Mouse (Mus musculus) neural tube, embryonic 14.5 days (tissue): ENCODE data around the gene Gtf2f1. TPM values are rescaled to one million over a fixed set of nuclear protein-coding genes. Genes with fewer than 3 reads are reported as not detected.

Experiments used
- ATAC-seq: fragments of 200-750 bp; cut with Nextera tagmentation; 2 replicates; pipeline ENCODE4 v1.8.0; 2017; ENCODE audit warnings: low read depth, mild to moderate bottlenecking, moderate TSS enrichment, moderate library complexity
- H3K27ac ChIP-seq: fragments of 300-500 bp; sonication (generic); 2 replicates; pipeline ENCODE4 v1.5.1; 2014; ENCODE audit warnings: low read depth, mild to moderate bottlenecking, control low read depth, low read length, moderate library complexity, mixed read lengths
- H3K27me3 ChIP-seq: fragments of 300-500 bp; sonication (generic); 2 replicates; pipeline ENCODE4 v1.6.1; 2014; ENCODE audit warnings: low read length; ENCODE audit not compliant: control insufficient read depth, insufficient read depth
- H3K36me3 ChIP-seq: fragments of 300-500 bp; sonication (generic); 2 replicates; pipeline ENCODE4 v1.6.1; 2014; ENCODE audit warnings: low read length, mixed read lengths; ENCODE audit not compliant: control insufficient read depth, insufficient read depth
- H3K4me1 ChIP-seq: fragments of 300-500 bp; sonication (generic); 2 replicates; pipeline ENCODE4 v1.6.1; 2014; ENCODE audit warnings: low read length; ENCODE audit not compliant: control insufficient read depth, insufficient read depth
- H3K4me2 ChIP-seq: fragments of 300-500 bp; sonication (generic); 2 replicates; pipeline ENCODE4 v1.6.1; 2014; ENCODE audit warnings: mild to moderate bottlenecking, low read depth, low read length, control low read depth
- H3K4me3 ChIP-seq: fragments of 300-500 bp; sonication (generic); 2 replicates; pipeline ENCODE4 v1.5.1; 2014; ENCODE audit warnings: low read depth, low read length, control low read depth, mixed read lengths
- H3K9ac ChIP-seq: fragments of 300-500 bp; sonication (generic); replicated peaks from 2 replicates; pipeline ENCODE4 v1.6.1; 2014; ENCODE audit warnings: low read depth, mild to moderate bottlenecking, control low read depth, low read length, mixed read lengths
- H3K9me3 ChIP-seq: fragments of 300-500 bp; sonication (generic); 2 replicates; pipeline ENCODE4 v1.6.1; 2016; ENCODE audit warnings: low read length; ENCODE audit not compliant: control insufficient read depth
- WGBS: fragments of 180-500 bp; shearing (Covaris S2); extraction: QIAGEN DNeasy Blood & Tissue Kit; methylation state at CpG from one replicate; pipeline ENCODE4 v1.1.7; 2014; 5-methylcytosine and 5-hydroxymethylcytosine counted together
- polyA plus RNA-seq: library from polyadenylated mRNA; unstranded; fragments of >200 nt; fragmentation: Nextera tagmentation; extraction: Ambion mirVana; gene quantifications from 2 replicates; pipeline ENCODE4 v1.2.1, GENCODE M21; 2014

Gene Gtf2f1
- polyA plus RNA-seq, 1 experiment from 2014 or later: 65.7 TPM

DNA sequence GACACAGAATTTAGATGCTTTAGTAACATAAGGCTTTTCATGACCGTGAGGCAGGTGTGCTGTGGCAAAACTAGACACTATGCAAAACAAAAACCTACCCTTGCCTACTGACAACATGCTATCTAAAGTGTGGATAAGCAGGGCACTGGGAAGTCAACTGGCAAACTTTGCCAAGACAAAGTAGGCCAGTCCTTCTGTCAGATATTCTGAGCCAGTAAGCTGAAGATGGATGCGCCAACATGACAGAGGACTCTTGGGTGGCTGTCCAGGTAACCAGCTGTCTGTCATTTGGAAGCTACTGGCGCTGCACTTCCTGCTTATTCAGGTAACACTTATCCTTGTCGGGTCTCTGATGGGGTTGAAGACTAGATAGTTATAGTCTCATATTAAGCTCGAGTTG is 41.0 kb downstream of the Gtf2f1 start:
- no peaks in the 10 kb centered on the region for H3K36me3 ChIP-seq
- no peak overlapping the region for H3K9ac ChIP-seq
- 67% methylated on average over 5 of the region's 5 CpGs for WGBS
- H3K4me2 ChIP-seq: no peak overlapping the region
- no peak overlapping the region for H3K4me3 ChIP-seq
- no peaks in the 10 kb centered on the region for H3K9me3 ChIP-seq
- no peaks in the 10 kb centered on the region for H3K4me1 ChIP-seq
- H3K27ac ChIP-seq: no peak overlapping the region
- no peaks in the 10 kb centered on the region for H3K27me3 ChIP-seq
- ATAC-seq: no peak

DNA sequence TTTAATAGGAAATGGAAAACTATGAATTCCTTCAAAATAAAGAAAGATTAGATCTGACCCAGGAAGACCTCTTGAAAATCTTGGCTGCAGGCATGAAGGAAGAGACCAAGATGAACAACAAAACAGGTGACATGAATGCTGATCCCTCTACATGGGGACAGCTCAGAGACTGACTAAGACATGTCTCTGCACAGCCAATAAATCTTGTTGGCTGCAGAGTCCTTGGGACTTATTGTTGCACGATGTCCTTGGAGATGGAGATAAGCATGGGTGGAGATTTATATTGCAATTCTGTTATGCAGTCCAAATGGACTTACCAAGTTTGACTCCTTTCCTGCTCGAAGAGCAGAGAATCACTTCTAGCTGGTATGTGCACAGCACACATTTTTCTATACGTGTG is 41.8 kb downstream of the Gtf2f1 start:
- Histone ChIP-seq H3K27me3 (no peaks in the 10 kb centered on the region), H3K9ac (no peak overlapping the region), H3K27ac (no peak overlapping the region), H3K4me1 (no peaks in the 10 kb centered on the region), H3K4me2 (no peak overlapping the region), H3K9me3 (no peaks in the 10 kb centered on the region), H3K36me3 (no peaks in the 10 kb centered on the region), H3K4me3 (no peak overlapping the region)
- 76% methylated on average over 3 of the region's 3 CpGs for WGBS
- no peak for ATAC-seq

DNA sequence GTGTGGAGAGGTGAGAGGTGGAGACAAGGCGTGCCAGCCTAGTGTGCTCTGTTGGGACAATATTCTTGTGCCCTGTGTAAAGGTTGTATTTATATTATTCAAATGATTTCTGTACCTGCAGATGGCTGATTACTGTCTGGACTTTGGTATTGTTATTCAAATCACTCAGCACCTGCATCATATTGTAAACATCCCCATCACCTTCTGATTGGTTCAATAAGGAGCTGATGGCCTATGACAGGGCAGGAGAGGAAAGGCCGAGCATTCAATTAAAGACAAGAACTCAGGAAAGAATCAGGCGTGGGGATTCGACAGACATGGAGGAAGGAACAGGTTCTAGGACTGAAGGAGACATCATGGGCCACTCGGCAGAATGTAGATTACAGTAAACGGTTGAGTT is 47.4 kb downstream of the Gtf2f1 start:
- ATAC-seq: no peak
- 85% methylated on average over 6 of the region's 6 CpGs for WGBS
- no peaks in the 10 kb centered on the region for H3K36me3 ChIP-seq
- H3K27ac ChIP-seq: no peak overlapping the region
- H3K9me3 ChIP-seq: no peaks in the 10 kb centered on the region
- H3K9ac ChIP-seq: no peak overlapping the region
- H3K4me2 ChIP-seq: no peak overlapping the region
- H3K4me1 ChIP-seq: no peaks in the 10 kb centered on the region
- H3K27me3 ChIP-seq: no peaks in the 10 kb centered on the region
- H3K4me3 ChIP-seq: no peak overlapping the region

DNA sequence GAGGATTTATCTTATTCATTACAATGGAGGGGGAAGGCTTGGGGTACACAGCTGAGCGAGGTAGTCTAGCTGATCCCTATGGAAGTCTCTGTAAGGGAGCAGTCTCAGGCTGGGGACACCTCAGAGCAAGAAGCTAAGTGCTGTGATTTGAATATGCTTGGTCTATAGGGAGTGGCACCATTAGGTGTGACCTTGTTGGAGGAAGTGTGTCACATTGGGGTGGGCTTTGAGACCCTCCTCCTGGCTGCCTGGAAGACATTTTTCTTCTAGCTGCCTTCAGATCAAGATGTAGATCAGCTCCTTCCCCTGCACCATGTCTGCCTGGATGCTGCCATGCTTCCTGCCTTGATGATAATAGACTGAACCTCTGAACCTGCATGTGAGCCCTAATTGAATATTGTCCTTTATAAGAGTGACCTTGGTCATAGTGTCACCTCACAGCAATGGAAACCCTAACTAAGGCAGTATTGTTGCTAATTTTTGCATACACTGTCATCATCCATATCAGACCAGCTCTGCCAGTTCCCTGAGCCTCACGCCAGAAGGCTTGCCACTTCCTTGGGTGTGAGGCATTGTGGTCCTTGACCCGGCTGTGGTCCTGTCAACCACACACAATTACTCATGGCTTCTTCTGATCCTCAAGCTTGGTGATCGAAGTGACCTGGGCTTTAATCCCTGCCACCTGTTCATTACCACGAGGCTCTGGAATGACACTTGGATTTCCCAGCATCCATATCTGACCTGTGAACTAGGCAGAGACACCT is 48.3 kb downstream of the Gtf2f1 start:
- no peak overlapping the region for H3K27ac ChIP-seq
- no peak overlapping the region for H3K9ac ChIP-seq
- H3K4me2 ChIP-seq: no peak overlapping the region
- H3K9me3 ChIP-seq: no peaks in the 10 kb centered on the region
- no peak for ATAC-seq
- no peaks in the 10 kb centered on the region for H3K36me3 ChIP-seq
- no peaks in the 10 kb centered on the region for H3K27me3 ChIP-seq
- 85% methylated on average over 5 of the region's 5 CpGs for WGBS
- H3K4me3 ChIP-seq: no peak overlapping the region
- H3K4me1 ChIP-seq: no peaks in the 10 kb centered on the region

DNA sequence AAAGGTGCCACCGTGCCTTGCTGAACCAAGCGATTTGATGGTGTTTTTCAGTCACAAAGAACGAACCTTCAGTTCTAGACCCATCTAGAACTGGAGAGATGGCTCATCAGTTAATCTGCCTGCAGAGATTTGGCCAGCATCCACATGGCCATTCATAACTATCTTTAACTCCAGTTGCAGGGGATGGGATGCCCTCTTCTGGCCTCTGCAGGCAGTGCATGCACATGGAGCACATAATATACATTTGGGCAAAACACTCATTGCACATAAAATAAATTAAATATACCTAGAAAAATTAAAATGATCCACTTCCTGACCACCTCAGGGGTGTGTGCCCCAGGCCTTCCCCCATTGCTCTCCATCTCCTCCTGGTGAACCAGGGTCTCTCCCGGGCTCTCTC is 49.2 kb downstream of the Gtf2f1 start:
- 94% methylated on average over 4 of the region's 4 CpGs for WGBS
- no peak overlapping the region for H3K4me2 ChIP-seq

DNA sequence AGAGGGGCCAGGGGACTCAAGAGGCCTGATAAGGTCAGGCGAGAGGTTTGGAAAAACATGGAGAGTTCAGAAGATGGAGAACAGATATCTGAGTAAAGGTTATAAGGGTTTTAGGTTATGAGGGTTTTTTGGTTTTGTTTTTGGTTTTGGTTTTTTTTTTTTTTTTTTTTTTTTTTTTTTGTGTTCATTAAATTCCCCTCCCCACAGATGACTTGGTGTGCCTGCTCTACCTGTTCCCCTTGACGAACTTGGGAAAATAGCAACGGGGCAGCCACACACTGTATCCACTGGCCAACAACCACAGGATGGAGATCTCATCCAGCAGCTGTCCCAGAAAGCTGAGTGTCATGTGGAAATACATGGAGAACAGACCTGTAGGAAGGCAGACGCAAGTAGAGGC is 52.4 kb downstream of the Gtf2f1 start:
- Histone ChIP-seq H3K9me3 (no peaks in the 10 kb centered on the region), H3K4me3 (no peak overlapping the region), H3K9ac (no peak overlapping the region), H3K4me2 (no peak overlapping the region), H3K27ac (no peak overlapping the region), H3K36me3 (no peaks in the 10 kb centered on the region), H3K27me3 (no peaks in the 10 kb centered on the region), H3K4me1 (no peaks in the 10 kb centered on the region)
- ATAC-seq: no peak
- 77% methylated on average over 4 of the region's 4 CpGs for WGBS

More for the DNA sequence above, 49.2 kb downstream of the Gtf2f1 start:
- Histone ChIP-seq H3K27ac (no peak overlapping the region), H3K4me3 (no peak overlapping the region), H3K9me3 (no peaks in the 10 kb centered on the region), H3K9ac (no peak overlapping the region), H3K36me3 (no peaks in the 10 kb centered on the region), H3K27me3 (no peaks in the 10 kb centered on the region), H3K4me1 (no peaks in the 10 kb centered on the region)
- ATAC-seq: no peak

DNA sequence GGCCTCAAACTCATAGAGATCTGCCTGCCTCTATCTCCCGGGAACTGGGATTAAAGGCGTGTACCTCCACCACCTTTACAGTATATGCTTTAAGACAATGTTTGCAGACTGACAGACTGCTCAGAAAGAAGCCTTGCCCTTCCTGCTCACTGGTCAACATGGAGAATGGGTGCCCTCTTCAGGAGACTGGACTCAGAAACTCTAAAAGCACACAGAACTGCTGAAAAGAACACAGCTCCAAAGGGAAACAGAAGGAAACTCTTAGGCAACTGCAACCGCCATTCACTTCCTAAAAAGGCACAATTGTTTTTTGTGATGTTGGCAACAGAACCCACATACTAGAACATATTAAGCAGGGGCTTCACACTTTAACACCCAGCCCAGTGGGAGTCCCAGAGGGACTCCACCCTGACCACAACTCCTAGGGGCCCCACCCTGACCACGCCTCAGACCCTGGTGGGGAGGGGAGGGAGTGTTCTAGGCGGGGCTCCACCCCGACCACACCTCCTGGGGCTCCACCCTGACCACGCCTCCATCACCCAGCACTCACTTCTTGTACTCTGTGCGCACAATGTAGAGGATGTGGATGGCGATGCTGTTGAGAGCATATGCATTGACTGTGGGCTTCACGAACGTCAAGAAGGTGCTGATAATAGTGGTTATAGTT is 53.2 kb downstream of the Gtf2f1 start:
- no peaks in the 10 kb centered on the region for H3K9me3 ChIP-seq
- ATAC-seq: no peak
- 33% methylated on average over 11 of the region's 11 CpGs for WGBS
- no peaks in the 10 kb centered on the region for H3K4me1 ChIP-seq
- no peak overlapping the region for H3K4me2 ChIP-seq
- no peak overlapping the region for H3K4me3 ChIP-seq
- H3K9ac ChIP-seq: no peak overlapping the region
- H3K27ac ChIP-seq: no peak overlapping the region
- no peaks in the 10 kb centered on the region for H3K27me3 ChIP-seq
- no peaks in the 10 kb centered on the region for H3K36me3 ChIP-seq

DNA sequence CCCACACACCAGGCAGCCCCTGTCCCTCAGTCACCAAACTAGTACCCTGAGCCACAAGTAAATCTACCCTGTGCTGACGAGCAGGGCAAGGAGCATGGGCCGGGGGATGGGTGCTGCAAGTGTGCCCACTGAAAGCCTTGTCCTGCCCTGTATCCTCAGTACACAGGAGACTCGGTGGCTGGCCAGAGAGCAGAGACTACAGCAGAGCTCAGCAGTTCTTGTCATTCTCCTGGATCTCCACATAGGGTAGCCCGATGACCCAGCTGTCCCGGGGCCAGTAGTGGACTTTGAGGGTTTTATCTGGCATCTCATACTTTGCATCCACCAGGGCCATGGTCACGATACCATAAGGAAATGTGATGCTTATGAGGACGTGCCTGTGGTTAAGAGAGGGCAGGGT is 56.2 kb downstream of the Gtf2f1 start:
- WGBS: 82% methylated on average over 7 of the region's 7 CpGs
- Histone ChIP-seq H3K27ac (no peak overlapping the region), H3K4me3 (no peak overlapping the region), H3K4me1 (no peaks in the 10 kb centered on the region), H3K27me3 (no peaks in the 10 kb centered on the region), H3K36me3 (no peaks in the 10 kb centered on the region), H3K9ac (no peak overlapping the region), H3K4me2 (no peak overlapping the region), H3K9me3 (no peaks in the 10 kb centered on the region)
- no peak for ATAC-seq
